Mouse (Mus musculus): ENCODE data around the gene AL731706.1.
A peak's percentile ranks its signal among the peaks of the same experiment; 100 is the strongest.

Gene AL731706.1

DNA sequence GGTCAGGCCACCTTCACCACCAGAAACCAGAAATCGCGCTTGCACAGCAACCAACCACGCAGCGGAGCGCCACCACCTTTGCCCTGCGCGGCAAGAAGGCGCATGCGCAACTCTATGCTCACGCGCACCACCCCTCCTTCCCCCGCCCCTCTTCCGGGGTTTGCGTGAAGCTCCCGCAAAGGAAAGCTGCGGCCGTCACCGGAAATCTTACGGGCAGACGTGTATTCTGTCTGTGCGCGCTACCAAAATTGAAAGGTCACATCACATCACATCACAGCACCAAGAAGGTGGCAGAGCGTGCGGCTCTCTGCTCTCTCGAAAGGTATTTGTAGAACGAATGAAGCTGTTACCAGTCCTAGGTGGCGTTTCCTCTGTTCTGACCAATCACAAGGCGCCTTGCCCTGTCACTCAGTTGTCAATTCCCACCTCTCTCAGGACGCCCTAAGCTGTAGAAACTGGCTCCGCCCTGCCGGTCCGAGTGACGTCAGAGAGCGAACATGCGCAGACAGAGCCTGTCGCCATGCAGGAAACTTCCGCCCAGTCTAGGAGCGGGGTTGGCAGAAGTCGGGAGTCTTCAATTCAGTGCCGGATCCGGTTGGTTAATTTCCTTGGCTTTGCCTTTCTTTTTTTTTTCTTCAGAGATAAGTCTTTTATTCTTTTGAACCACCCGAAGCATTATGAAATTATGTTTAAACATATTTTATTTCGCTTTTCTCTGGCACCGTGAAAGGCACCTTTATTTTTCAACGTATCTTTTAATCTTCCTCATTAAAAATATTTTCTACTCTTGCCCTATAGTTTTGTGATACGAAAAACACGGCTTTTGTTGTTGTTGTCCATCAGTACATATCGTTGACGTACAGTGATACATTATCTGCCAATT lies at the start of gene AL731706.1, which contains the start of the genes Slx4ip and Mkks:
Gene AL731706.1 (minus strand): TSS at position 322 of the 883 bp plus-strand sequence.
Gene Slx4ip (plus strand): TSS at position 151 of the 883 bp plus-strand sequence.
Gene Mkks (minus strand): TSS at position 322 of the 883 bp plus-strand sequence.
- Histone ChIP-seq H3K36me3 (ENCODE audit: control insufficient read depth, insufficient read depth, low read length, poor library complexity, severe bottlenecking) (no peaks in the 10 kb centered on the region), H3K27me3 (ENCODE audit: control insufficient read depth, insufficient read depth, low read length, poor library complexity, severe bottlenecking) (no peaks in the 10 kb centered on the region)
- peak; percentile 100 for DNase-seq (ENCODE audit: low read depth, low spot score)

DNA sequence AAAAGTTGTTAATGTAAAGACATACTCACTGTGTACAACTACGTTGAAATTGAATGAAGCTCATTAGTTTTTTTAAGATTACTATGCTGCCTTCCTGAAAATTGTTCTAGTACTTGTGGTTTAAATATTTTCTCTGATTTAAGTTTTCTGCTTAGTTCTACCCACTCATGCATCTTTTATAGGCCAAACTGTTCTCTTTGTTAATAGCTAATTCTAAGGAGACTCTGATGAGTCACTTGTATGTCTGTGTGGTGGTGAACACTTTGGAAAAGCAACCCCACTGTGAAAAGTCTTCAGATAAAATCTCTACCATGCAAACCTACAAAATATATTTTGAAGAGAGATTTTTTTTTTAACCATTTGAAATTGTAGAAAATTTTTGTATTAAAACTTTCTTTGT lies 47.1 kb upstream of the AL731706.1 start:
- no peak for DNase-seq (ENCODE audit: low read depth, low spot score)
- no peaks in the 10 kb centered on the region for H3K36me3 ChIP-seq (ENCODE audit: control insufficient read depth, insufficient read depth, low read length, poor library complexity, severe bottlenecking)
- H3K27me3 ChIP-seq (ENCODE audit: control insufficient read depth, insufficient read depth, low read length, poor library complexity, severe bottlenecking) = no peaks in the 10 kb centered on the region

DNA sequence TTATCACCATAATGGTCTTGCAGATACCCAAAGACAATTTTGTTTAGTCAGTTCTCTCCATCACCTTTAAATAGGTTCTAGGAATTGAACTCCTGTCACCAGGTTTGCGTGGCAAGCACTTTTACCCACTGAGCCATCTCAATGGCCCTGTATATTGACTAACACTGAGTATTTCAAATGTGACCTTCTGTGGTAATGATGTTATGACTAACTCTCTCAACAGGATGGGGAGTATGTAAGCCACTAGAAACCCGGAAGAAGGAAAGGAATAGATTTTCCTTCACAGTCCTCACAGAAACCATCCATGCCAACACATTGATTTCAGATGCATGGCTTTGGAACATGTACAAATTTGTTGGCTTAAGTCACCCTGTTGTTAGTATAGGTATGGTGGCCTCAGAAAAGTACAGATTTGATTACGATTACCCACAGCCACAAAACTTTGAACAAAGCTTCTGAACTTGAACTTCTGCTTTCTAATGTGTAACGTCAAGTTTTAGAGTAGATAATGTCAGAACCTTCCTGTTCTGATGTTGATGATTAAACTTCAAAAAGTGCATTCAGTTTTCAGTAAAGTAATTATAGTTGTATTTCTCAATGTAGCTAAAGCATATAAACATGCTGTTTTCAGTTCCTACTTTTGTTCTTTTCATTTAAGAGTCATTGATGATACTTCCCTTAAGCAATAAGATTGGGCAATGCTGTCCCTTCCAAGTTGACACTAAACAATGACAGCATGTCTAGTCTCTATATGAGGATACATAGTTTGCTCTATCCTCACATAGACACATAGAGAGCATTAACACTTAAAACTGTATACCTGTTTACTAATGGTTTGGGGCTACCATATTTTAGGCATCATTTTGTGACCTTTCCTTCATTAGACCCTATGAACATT lies 45.5 kb upstream of the AL731706.1 start:
- Histone ChIP-seq H3K36me3 (ENCODE audit: control insufficient read depth, insufficient read depth, low read length, poor library complexity, severe bottlenecking) (no peaks in the 10 kb centered on the region), H3K27me3 (ENCODE audit: control insufficient read depth, insufficient read depth, low read length, poor library complexity, severe bottlenecking) (no peaks in the 10 kb centered on the region)
- DNase-seq (ENCODE audit: low read depth, low spot score) = no peak

DNA sequence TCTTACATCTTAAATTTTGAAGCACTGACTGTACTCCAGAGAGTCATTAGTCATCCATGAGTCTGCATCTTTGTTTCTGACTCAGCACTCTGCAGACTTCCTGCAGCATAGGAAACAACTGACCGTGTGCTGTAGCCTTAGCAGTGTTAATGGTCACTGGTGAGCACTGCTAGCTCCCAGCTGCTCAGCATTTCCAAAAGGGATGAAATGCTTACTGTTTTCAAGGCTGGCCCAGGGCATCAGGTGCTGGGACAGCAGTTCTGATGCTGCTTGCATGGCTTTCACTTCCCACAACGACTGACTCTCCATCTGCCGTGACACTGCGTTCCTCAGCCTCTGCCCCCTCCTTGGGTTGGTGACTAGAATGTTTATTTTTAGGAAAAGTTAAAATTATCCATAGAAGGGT lies 29.8 kb upstream of the AL731706.1 start:
- Histone ChIP-seq H3K27me3 (ENCODE audit: control insufficient read depth, insufficient read depth, low read length, poor library complexity, severe bottlenecking) (no peaks in the 10 kb centered on the region), H3K36me3 (ENCODE audit: control insufficient read depth, insufficient read depth, low read length, poor library complexity, severe bottlenecking) (no peaks in the 10 kb centered on the region)
- DNase-seq (ENCODE audit: low read depth, low spot score) = no peak

DNA sequence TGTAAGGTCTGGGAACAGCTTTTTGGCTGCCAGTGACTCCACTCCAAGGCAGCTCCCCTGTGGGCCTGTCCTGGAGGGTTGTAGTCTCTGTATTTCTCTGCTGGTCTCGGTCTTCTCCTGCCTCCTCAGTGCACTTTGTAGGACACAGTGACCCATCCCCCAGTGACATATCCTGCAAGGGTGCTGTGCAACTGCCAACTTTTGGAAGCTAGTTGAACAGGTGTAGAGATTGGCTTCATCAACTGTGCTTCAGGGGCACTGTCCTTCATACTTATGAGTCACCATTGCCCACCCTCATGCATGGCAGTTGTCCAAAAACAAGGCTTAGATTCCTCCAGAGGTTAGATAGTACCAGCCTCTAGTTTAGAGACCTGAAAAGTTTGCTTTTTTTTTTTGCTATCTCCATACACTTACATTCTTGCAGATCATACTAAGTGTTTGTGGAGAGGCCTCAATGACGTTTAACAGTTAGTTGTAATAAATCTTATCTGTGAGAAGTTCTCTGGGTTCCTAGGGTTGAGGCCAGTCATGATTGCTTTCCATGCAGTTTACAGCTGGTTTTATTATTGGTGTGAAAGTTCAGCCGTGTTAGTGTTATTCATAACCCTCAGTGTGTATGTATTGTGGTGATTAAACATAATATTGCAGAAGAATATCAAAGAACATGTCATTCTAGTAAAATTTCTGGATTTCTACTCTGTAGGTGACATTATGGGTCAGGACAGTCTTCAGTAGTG lies 29.2 kb upstream of the AL731706.1 start:
- Histone ChIP-seq H3K36me3 (ENCODE audit: control insufficient read depth, insufficient read depth, low read length, poor library complexity, severe bottlenecking) (no peaks in the 10 kb centered on the region), H3K27me3 (ENCODE audit: control insufficient read depth, insufficient read depth, low read length, poor library complexity, severe bottlenecking) (no peaks in the 10 kb centered on the region)
- no peak for DNase-seq (ENCODE audit: low read depth, low spot score)

DNA sequence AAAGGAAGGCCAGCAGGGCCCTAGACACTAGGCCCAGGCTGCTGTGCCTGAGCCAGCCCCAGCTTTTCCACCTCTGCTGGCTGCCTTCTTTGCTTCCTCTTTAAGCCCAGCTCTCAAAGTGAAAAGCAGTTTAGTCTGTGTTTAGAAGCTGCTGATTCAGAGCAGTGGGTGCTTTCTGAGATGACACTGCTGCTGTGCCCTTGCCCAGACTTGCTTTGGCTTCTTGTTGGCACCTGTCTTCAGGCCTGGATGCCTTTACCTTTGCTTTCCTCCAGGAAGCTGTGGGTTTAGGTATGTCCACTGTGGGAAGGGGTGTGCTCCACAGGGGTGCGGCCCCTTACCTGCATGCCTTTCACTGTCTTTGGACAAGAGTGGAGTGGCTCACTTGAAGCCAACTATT lies 28.2 kb upstream of the AL731706.1 start:
- Histone ChIP-seq H3K36me3 (ENCODE audit: control insufficient read depth, insufficient read depth, low read length, poor library complexity, severe bottlenecking) (no peaks in the 10 kb centered on the region), H3K27me3 (ENCODE audit: control insufficient read depth, insufficient read depth, low read length, poor library complexity, severe bottlenecking) (no peaks in the 10 kb centered on the region)
- no peak for DNase-seq (ENCODE audit: low read depth, low spot score)

DNA sequence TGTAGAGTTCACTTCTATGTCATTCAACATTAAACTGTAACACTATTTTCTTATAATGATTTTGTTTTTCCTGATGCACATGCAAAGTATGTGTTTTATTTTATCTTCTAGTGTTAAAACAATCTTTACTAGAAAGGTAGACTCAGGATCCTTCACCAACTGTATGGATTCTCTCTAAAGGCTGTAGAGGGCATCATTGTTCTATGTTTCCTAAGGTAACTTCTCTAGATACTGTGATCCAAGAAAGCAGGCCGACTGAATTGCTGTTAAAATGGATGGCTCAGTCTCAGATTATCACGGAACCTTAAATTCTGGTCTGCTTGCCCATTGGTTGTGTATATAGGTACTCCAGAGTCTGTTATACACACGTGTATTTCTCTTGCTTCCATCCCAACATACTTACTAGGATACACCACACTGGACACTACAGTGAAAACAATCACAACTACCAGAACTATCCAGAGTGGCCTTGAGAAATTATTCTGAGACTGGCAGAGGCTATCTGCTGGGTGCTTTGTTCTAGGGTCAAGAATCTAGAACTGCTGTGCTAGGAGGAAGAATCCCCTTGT lies 23.2 kb upstream of the AL731706.1 start:
- peak; percentile 5 for DNase-seq (ENCODE audit: low read depth, low spot score)

DNA sequence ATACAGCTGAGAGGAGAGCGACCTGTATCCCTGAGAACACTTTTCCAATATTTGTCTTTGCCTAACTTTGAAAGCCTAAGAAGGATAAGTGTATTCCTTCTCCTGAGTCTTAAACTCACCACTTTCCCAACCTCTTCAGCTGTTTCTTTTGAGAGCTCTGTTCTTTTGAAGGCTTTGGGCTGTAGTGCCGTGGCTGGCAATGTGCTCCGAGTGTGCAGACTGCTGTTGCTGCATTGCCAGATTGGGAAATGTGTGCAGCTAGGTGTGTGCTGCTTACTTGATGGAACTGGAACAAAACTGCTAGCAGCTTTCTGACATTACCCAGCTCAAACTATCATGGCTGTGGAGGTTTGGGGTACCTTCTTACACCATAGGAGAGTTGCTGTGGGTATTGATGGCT lies 21.8 kb upstream of the AL731706.1 start:
- Histone ChIP-seq H3K36me3 (ENCODE audit: control insufficient read depth, insufficient read depth, low read length, poor library complexity, severe bottlenecking) (no peaks in the 10 kb centered on the region), H3K27me3 (ENCODE audit: control insufficient read depth, insufficient read depth, low read length, poor library complexity, severe bottlenecking) (no peaks in the 10 kb centered on the region)
- no peak for DNase-seq (ENCODE audit: low read depth, low spot score)

More for the DNA sequence above, 23.2 kb upstream of the AL731706.1 start:
- Histone ChIP-seq H3K27me3 (ENCODE audit: control insufficient read depth, insufficient read depth, low read length, poor library complexity, severe bottlenecking) (no peaks in the 10 kb centered on the region), H3K36me3 (ENCODE audit: control insufficient read depth, insufficient read depth, low read length, poor library complexity, severe bottlenecking) (no peaks in the 10 kb centered on the region)

DNA sequence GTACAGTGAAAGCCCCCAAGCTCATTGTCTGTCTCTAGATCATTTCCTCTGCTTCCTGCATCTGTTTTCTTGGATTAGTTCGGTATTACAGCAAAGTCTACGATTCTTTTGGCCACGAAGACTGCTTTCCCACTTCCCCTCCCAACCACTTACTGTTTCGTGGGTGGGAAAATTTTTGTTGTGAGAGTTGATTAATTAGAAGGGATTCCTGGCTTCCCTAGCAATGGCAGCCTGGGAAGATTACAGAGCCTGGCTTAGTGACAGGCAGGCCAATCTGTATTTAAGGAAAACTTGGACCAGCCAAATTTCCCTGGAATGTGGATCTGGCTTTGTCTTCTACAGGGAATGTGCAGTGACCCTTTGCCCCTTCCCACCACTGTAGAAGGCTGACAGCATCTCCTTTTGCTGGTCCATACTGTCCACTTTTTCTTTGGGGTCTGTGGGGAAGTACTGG lies 20.8 kb upstream of the AL731706.1 start:
- no peaks in the 10 kb centered on the region for H3K36me3 ChIP-seq (ENCODE audit: control insufficient read depth, insufficient read depth, low read length, poor library complexity, severe bottlenecking)
- no peaks in the 10 kb centered on the region for H3K27me3 ChIP-seq (ENCODE audit: control insufficient read depth, insufficient read depth, low read length, poor library complexity, severe bottlenecking)
- DNase-seq (ENCODE audit: low read depth, low spot score) = no peak

DNA sequence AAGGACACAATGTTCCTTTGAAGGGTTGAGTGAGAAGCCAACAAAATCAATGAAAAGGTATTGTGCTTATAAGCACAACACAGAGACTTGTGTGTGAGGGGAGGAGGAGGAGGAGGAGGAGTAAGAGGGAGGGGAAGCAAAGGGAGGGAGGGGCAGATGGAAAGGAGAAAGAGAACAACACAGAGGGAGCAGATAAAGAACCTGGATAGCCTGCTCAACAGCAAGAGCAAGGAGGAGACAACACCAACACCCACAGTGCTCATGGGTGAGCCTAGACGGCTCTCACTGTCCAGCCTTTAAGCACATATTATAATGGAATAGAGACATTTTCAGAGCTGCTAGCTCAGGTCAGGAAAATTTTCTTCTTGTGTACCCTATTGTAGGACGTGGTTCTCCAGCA lies 18.1 kb upstream of the AL731706.1 start:
- DNase-seq (ENCODE audit: low read depth, low spot score) = no peak
- Histone ChIP-seq H3K27me3 (ENCODE audit: control insufficient read depth, insufficient read depth, low read length, poor library complexity, severe bottlenecking) (no peaks in the 10 kb centered on the region), H3K36me3 (ENCODE audit: control insufficient read depth, insufficient read depth, low read length, poor library complexity, severe bottlenecking) (no peaks in the 10 kb centered on the region)

DNA sequence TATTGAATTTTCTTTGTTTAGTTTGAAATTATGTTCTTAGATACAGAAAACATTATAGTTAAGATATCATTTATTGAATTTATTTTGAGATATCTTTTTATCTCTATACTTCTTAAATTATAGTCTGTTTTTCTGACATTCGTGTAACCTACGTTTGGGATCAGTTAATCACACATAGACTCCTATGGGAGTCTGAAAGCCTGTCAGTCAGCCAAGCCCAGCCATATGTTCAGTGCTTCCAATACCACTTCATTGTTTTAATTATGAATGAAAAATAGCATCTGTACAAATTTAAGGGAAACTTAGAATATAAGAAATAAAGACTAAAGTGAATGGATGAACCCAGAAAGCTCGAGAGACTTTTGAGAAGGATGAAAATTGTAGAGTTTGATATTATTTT lies 17.4 kb upstream of the AL731706.1 start:
- no peak for DNase-seq (ENCODE audit: low read depth, low spot score)
- Histone ChIP-seq H3K27me3 (ENCODE audit: control insufficient read depth, insufficient read depth, low read length, poor library complexity, severe bottlenecking) (no peaks in the 10 kb centered on the region), H3K36me3 (ENCODE audit: control insufficient read depth, insufficient read depth, low read length, poor library complexity, severe bottlenecking) (no peaks in the 10 kb centered on the region)

DNA sequence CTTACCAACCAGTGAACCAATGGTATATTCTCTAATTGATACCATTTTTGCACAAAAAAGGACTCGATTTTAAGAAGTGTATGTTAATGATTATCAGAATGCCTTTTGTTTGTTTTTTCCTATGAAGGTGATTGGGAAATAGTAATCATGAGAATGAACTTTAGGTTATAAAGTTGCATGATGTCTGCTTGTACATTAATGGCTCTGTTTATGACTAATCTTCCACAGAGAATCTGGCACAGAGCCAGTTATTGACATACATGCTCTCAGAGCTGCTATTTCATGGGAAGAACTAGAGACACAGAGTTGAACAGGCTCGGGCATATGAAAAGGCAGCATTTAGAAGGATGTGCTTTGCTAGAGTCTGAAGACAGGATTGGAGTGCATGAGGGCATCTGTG lies 4.9 kb upstream of the AL731706.1 start:
- no peaks in the 10 kb centered on the region for H3K36me3 ChIP-seq (ENCODE audit: control insufficient read depth, insufficient read depth, low read length, poor library complexity, severe bottlenecking)
- no peak for DNase-seq (ENCODE audit: low read depth, low spot score)
- no peaks in the 10 kb centered on the region for H3K27me3 ChIP-seq (ENCODE audit: control insufficient read depth, insufficient read depth, low read length, poor library complexity, severe bottlenecking)

DNA sequence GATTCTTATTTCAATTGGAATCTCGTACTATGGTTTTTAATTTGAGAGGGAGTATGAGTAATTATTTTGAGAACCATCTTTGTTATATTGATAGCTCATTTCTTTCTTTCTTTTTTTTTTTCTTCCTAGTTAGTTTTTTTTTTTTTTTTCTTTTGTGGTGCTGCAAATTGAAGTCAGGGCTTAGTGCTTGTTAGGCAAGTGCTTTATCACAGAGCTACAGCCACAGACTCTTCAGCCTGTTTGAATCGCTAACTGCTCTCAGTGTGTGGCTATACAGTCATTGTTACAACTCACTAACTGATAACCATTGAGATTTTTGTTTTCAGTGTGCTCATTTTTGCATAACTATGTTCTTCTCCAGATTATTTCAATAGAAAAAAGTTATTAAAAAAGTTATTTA lies 3.3 kb upstream of the AL731706.1 start:
- no peaks in the 10 kb centered on the region for H3K36me3 ChIP-seq (ENCODE audit: control insufficient read depth, insufficient read depth, low read length, poor library complexity, severe bottlenecking)
- no peak for DNase-seq (ENCODE audit: low read depth, low spot score)
- no peaks in the 10 kb centered on the region for H3K27me3 ChIP-seq (ENCODE audit: control insufficient read depth, insufficient read depth, low read length, poor library complexity, severe bottlenecking)

DNA sequence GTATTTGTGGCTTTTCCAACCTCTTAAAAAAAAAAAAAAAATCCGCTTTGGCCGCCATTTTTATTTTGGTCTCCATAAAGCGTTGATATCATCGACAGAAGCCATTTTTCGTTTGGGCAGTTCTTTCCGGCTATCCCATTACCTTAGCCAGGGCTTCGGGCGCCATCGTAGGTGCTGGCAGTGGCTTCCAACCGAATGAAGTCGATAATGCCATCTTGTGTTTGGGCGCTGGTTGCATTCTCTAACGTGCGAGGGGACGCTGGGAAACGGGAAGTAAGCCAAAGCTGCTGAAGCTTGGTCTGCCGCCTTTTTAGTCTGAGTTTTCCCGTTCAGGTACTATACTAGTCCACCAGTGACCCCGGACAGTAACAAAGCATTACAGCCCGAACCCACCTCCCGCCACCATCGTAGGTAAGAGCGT lies 772 bp upstream of the AL731706.1 start:
- Histone ChIP-seq H3K36me3 (ENCODE audit: control insufficient read depth, insufficient read depth, low read length, poor library complexity, severe bottlenecking) (no peaks in the 10 kb centered on the region), H3K27me3 (ENCODE audit: control insufficient read depth, insufficient read depth, low read length, poor library complexity, severe bottlenecking) (no peaks in the 10 kb centered on the region)
- DNase-seq (ENCODE audit: low read depth, low spot score) = peak; percentile 99

Measured in splenic B cell, adult 2 months (primary cell).